Mouse (Mus musculus): ENCODE measurements around the gene Cnih1.
"Not testable (repeated sequence)": the region's sequence is repeated elsewhere in the genome, so short reads cannot be mapped to it uniquely, and the experiment has no call there.

Gene Cnih1

DNA sequence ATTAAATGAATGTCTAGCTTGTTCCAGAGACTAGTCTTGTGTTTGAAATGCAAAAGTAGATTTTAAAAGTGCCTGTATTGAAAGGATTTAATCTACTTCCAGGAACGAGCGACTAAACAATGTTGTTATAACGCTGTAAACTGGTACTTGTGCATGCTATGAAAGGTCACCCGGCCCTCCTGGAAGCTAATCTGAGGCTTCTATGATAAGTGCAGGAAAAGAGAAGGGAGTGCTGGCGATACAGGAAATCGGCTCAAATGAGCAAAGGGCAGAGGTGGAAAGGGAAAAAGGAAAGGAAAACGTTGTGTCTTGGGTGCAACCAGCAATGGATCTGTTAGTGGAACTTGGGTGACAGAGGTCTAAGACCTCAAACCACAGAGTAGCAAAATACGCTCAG, 292 bp upstream of the Cnih1 start:
- no peak for DNase-seq (ENCODE audit: low spot score)

DNA sequence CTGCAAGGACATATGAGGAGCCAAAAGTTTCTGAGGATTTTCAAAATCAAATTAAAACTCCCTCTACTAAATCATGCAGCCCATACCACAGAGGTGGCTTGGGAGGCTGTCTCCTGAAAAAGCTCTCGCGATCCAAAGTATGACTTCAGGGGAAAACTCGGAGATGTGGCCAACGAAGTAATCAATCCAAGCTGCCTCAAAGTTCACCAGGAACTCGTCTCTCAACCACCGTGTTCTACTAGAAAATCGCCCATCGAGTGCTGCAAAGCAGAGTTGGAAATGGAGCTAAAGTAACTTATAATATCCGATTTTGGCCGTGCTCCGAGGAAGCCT, 791 bp downstream of the Cnih1 start:
- DNase-seq (ENCODE audit: low spot score) = no peak

DNA sequence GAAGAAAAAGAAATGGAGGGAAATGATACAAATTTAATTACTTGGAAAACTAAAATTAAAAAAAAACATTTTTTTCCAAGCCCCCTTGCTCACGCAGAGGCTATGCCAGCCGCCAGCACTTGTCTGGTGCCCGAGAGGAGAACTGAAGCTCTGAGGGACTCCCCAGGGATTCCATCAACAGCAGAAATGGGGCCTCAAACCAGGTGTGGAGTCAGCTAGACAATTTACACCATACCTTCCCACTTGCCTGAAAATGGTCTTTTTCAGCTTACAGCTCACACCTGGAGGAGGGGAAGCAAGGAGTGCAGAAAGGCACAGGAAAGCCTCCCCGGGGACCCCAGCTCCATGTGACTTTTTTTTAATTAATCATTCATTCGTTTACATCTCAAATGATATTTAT, 3.0 kb downstream of the Cnih1 start:
- no peak for DNase-seq (ENCODE audit: low spot score)

DNA sequence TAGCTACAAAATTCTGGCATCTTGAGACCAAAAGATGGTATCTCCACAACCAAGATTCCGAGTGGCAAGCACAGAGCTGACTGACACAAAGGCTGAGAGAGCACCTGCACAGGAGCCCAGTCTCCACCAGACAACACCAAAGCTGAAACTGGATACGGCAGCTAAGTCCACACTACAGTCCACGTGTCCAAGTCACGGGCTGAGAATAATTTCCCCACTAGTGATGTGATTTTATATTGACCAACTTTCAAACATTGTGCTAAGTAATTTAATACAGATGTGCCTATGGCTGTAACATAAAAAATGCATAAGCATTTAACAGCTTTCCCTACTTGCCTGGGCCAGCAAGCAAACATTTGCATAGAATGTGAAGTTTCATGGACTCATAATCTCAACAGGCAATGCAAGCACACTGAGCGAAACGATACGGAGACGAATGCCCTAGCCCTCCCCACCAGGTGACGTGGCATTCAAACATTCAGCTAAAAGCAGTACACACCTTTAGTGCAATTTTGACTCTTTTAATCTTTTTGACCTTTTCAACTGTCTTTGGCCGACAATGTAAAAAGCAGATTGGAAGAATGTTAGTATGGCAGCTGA, 4.8 kb downstream of the Cnih1 start:
- DNase-seq (ENCODE audit: low spot score) = no peak

DNA sequence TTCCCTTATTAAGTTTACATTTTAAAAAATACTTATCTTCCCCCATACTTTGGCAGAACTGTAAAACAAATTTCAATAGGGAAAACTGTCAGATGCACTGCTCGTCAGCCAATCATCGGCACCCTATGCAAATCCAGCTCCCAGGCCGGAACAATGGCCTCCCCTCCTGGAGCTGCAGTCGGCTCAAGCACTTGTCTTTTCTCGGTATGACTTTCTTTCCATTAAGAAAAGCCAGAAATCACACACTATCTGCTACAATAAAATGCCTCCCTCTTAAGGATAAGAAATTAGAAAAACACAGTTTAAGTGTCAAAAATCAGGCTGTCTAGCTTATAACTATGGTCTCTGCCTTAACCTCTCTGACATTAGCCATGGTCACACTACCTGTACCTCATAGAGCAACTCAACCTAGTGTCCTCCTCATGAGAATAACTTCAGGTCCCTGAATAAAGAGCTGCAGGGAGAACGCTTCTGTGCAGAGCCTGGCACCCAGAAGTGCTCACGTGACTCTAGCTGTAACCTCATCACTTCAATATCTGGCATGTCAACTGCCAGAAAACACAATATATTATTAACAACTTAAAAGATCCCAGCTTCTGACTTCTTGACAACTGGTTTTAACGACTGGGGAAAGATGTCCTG, 5.9 kb downstream of the Cnih1 start:
- no peak for DNase-seq (ENCODE audit: low spot score)

DNA sequence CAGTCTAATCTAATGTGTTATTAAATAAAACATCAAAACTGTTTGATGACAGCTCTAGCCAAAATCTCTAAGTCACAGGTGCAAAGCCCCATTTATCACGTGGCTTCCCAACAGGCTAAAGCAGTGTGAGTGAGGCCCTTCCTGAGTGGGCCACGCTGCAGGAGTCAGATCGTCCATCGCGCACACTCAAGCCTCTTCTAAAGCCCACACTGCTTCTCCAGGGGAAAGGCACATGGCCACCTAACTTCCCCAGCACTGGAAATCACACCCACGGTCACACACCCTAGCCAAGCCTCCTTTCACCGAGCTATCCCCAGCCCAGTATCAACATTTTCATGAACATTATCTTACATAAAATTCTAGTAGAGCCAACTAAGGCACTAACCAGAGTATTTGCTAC, 7.1 kb downstream of the Cnih1 start:
- no peak for DNase-seq (ENCODE audit: low spot score)

DNA sequence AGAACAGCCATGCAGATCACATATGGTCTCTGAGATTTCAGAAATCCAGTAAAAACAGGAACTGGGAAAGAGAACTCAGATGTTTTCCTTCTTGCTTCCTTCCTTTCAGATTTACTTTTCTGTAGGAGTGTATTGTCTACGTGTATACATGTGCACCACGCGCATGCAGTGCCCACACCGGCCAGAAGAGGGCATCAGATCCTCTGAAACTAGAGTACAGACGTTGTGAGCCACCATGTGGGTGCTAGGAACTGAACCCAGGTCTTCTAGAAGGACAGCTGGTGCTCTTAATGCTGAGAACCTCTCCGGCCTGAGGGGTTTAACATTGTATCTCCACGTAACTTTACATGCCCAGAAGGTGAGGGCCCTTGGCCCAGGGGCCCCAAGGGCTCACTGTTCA, 9.0 kb downstream of the Cnih1 start:
- no peak for DNase-seq (ENCODE audit: low spot score)

DNA sequence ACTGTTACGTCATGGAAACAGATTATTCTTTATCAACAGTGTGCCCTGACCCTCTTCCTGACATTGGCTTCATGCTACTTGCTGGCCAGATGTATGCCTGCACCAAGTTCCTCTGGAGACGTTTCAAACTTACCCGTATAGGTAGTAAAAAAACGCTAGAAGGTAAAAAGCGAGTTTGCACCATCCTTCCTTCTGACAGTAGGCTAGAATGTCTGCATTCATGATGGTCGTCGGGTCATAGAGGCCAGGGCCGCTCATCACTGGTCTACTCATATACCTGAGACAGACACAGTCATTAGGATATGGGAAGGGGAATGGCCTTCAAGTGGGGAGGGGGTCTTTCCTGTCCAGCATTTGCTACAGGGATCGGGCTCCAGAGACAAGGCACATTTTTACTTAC, 9.5 kb downstream of the Cnih1 start:
- no peak for DNase-seq (ENCODE audit: low spot score)

DNA sequence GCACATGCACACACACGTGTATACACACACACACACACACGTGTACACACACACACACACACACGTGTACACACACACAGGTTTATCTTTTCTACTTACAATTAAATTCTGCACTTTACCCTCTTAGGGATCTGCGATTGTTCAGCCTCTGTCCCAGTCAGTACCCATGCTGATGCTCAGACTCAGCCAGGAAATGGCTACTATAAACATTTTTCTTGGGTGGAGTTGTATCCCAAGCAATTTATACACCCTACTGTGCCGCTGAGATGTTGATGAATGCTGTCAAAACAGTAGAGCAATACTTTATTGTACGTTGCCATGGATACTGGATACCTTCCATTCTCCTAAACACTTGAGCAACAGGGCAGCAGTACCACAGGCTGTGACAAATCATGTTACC, 18.2 kb downstream of the Cnih1 start:
- no peak for DNase-seq (ENCODE audit: low spot score)

DNA sequence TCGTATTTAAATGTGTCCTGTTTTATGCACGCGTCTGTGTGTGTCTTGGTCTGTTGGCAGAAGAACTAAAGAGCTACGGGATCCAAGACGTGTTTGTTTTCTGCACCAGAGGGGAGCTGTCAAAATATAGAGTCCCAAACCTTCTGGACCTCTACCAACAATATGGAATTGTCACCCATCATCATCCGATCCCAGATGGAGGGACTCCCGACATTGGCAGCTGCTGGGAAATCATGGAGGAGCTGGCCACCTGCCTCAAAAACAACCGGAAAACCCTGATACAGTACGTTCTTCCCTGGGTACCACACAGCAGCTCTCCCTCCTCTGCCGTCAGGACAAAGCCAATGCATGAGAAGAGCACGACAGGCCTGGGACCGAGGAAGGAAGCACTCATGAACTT, 21.1 kb downstream of the Cnih1 start:
- DNase-seq (ENCODE audit: low spot score) = no peak

DNA sequence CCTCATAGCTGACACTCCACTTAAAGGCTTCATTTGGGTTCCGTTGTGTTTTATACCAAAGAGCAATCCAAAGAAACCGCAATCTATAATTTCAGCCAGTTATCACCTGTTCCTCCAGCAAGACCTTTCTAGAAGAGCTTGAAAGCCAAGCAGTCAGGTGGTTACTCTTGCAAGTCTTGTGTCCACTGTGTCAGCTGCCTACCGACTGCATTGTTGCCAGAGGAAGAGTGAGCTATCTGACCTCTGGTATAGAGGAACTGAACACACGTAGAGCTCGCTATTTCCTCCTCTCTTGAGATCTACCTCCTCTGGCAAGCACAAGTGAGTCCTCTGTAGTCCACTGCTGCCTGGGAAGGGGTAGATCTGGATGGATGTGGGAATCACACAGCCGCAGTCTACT, 27.0 kb downstream of the Cnih1 start:
- DNase-seq (ENCODE audit: low spot score) = no peak

DNA sequence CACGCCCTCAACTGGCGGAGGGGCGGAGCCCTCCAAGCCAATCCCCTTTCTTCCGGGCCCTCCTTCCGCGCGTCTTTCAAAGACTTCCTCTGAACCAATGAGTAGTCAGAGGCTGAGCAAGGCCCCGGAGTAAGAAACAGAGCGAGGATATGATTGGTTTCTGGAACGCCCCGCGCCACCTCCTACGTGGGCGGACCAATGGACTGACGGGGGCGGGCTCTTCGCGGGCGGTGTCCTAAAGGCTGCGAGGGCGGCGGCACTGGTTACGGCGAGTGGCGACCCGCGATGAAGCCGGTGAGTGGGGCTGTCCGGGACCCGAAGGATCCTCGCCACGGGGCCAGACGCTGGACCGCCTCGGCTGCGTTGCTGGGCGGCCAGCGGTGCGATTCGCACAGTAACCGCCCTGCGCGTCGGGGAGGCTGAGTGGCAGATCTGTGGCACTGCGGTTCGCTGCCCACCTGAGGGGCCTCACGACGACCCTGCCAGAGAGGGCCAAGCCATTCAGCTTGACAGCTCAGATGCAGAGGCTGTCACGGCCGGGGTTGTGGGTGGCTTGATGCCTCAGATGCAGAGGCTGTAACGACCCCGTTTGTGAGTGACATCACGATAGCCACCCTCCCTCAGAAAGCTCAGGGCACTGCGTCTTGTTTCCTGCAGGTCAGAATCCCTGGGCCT, 27.7 kb downstream of the Cnih1 start, which contains the start of gene Cdkn3:
Gene Cdkn3, plus strand, starts transcription at position 187 of the 675 bp plus-strand sequence.
- peak; percentile 53 for DNase-seq (ENCODE audit: low spot score)

DNA sequence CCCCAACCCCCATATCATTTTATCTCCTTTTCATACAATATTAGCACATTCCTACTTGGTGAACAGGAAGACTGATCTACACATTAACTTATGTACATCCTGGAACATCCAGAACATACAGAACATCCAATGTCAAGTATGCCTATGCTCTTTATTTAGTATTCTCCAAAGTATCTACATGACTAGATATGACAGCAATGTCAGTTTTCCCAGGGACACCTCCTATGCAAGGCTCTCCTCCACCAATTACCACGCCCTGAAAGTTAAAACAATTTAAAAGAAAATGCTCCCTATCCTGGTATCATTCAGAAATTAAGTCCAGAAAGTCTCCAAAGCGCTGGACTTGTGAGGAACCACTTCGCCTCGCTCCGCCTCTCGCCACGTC, 28.2 kb downstream of the Cnih1 start:
- no peak for DNase-seq (ENCODE audit: low spot score)

DNA sequence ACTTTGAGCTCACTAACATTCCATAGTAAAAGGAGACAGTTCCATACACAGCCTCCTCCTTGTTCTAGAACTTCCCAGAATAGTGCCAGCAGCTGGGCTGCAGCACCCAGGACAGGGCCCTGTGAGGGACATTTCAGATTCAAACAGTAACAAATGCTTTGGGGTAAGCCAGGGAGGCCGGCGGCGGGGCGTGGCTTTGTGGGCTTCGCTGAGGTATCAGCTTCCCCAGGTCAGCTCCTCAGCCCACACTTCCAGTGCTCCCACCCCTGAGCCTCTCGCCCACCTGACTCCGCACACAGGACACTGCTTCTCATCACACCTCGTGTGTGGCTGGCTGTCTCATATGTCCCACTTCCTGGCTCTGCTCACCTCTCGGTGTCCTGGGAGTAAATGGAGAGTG, 30.5 kb downstream of the Cnih1 start:
- no peak for DNase-seq (ENCODE audit: low spot score)

DNA sequence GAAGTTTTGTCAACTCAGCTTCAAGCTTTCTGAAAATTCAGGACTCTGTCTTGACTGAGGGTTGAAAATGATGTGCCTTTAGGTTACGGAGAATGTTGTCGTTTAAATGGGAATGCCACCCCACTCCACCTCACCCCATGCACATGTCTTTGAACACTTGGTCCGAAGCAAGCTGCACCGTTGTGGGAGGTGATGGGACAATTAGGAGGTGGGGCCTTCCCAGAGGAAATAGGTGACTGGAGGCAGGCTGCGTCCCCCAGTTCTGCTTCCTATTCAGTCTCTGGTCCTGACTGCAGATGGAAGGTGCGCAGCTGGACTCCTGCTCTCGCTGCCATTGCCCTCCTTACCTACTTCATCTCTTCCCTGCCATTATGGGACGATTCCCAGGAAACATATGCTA, 32.4 kb downstream of the Cnih1 start:
- no peak for DNase-seq (ENCODE audit: low spot score)

DNA sequence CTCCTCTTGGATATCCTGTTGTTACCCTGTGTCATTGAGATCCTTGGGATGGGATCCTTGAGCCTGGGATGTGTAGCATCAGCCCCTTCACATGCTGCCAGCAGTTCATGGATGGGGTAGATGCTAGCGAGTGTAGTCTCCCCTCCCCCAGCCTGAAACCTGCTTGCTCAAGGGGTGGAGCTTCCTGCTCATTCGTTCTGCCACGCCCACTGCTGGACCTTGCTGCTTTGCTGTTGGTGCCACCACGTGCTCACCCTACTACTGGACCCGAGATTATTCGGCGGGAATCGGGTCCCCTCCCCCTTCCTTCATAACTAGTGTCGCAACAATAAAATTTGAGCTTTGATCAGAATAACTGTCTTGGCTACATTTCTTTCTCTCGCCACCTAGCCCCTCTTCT, 33.8 kb downstream of the Cnih1 start:
- DNase-seq (ENCODE audit: low spot score) = not testable (repeated sequence)

DNA sequence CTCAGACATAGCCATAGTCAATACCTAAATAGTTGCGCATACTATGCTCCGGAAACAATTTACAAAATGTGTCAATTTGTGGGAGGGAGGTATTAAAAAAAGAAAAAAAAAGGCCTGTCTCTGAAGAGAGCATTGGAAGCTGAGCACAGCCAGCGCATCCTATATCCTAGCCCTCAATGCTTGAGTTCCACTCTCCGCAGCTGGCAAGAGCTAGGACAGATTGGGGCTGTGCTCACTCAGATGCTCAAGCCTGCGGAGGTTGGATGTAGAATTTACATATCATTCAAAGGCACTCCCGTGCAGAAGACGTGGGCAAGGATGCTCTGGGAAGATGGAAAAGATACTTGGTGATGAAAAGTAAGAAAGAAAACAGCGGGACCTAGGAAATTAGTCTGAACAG, 42.8 kb downstream of the Cnih1 start:
- DNase-seq (ENCODE audit: low spot score) = no peak

DNA sequence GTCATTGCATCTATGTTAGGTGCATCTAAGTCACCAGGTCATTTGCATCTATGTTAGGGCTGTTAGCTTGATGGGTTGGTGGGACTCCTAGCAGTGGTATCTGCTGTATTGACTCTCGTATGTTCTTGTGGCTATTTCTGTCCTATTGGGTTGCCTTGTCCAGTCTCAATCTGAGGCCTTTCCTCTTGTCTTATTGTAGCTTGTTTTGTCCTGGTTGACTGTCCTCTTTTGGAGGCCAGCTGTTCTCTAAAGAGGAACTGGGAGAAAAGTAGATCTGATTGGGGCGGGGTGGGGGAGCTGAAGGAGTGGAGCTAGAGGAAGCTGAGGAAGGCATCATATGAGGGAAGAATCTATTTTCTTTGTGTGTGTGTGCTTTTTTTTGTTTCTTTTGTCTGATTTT, 45.5 kb downstream of the Cnih1 start:
- no peak for DNase-seq (ENCODE audit: low spot score)

DNA sequence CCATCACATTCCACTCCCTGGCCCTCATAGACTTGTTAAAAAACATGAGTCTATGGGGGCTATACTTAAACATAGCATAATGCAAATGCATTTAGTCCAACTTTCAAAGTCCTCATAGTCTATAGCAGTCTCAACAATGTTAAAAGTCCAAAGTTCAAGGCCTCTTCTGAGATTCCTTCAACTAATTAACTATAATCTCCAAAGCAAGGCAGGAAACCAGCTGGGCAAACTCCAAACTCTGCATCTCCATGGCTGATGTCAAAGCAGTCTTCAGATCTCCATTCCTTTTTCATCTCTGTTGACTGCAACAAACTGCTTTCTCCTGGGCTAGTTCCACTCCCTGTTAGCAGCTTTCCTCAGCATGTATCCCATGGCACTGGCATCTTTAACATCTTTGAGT, 50.9 kb downstream of the Cnih1 start:
- DNase-seq (ENCODE audit: low spot score) = not testable (repeated sequence)

DNA sequence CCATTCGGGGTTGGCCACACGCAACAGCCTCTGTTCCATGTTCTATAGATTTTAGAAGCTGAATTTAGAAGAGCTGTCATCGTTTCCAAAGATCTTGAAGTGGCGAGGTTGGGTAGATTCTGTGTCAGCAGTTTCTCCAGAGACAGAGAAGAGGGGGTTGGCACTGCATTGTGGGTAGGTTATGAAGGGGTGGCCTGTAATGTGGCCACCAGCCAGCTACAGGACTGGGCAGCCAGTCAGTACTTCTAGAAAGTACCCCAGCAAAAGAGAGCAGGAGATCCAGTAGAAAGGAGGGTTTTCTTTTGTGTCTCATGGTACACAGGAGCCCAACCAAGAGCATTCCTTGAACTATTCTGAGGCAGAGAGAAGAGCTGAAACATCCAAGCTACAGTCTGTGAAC, 51.8 kb downstream of the Cnih1 start:
- no peak for DNase-seq (ENCODE audit: low spot score)

DNA sequence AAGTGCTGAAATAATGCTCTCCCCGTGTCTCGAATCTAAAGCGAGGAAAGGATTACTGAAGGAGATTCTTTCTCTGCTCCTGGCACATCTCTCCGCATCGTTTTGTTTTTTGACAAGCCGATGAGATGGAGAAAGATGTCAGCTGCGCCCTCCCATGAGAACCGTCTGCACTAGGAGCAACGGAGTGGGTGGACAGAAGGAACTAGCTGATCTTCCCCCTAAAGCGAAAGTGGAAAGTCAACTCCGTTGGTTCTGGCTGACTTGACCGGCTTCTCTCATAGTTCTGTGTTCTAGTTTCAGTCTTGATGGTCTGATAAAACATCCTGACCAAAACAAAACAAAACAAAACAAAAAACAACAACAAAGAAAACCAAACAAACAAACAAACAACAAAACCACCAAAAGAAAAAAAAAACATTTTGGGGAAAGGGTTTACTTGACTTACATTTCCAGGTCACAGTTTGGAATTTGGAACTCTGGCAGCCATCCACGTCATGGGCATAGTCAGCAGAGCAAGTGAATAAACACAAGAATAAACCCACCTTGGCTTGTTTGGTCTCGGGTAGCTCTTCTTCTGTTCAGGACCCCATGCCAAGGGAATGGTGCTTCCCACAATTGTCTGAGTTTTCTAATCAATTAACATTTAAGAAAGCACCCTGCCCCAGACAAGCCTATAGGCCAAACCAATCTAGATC, 53.3 kb downstream of the Cnih1 start:
- no peak for DNase-seq (ENCODE audit: low spot score)

DNA sequence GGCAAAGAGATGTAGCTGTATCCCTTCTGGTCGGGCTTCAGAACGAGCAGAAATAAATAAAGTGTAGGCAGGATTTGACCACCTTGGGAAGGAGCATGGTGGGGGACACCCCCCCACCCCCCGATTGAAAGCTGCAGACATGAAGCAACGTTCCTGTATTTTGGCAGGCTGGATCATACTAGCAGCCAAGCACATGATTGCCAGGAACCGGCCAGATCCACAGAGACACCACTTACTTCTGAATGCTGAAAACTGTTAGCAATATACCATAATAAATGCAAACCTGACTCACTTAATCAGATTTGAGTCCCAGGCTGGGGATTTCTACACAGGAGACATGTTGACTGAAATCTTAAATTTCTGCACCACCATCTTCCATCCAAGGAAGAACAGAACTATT, 53.9 kb downstream of the Cnih1 start:
- no peak for DNase-seq (ENCODE audit: low spot score)

DNA sequence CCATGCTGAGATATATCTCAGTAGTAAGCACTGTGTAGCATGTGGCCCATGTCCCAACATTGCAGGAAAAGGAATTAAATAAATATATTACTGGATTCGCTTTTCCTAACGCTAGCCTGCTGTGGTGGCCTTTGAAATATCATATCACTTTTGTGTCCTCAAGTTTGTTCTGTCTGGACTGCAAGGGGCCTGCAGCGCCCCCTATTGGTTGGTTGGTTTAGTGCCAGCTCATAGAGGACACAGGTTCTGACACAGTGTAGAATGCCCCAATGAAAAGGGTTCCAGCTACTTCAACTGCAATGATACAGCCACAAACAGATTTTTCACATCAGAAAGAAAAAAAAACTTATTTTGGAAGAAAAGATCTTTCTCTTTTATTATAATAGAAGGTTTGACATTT, 62.5 kb downstream of the Cnih1 start:
- no peak for DNase-seq (ENCODE audit: low spot score)
